ENCODE assay signal across 8 mouse cellular contexts in the genomic region with DNA sequence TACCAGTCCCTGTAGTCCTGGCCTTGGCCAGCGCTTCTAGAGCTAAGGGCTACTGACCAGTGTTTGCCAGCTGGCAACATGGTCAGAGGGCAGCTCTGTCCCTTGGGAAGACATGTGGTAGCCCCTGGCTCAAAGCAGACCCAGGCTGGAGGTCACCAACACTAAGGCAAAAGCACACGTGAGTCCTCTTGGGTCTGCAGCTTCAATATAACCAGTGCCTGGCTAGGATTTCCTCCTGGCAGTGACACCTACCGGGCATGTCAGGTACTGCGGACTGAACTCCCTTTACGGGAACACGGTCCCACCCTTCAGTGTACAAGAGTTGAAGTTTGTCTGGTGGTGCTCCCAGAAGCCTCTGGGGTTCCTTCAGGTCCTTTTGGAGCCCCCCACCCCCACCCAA. TPM values are rescaled to one million over a fixed set of nuclear protein-coding genes. Genes with fewer than 3 reads are reported as not detected.
DNase-seq lines count a peak whose midpoint lies in the region; ATAC-seq lines count a peak whose summit lies in the region.

No protein-coding gene starts in this region.

- H3K4me2 ChIP-seq in forebrain, embryonic 15.5 days (replicated peaks) = no peak overlapping the region
- H3K4me2 ChIP-seq in hindbrain, embryonic 14.5 days (replicated peaks) = no peak overlapping the region

- 0 out of 2 replicates have a peak, but pooled peaks cover 4% of the 10 kb centered on the region for H3K4me1 ChIP-seq in forebrain, embryonic 15.5 days
- no peaks in the 10 kb centered on the region for H3K4me1 ChIP-seq in hindbrain, embryonic 14.5 days (replicated peaks; ENCODE audit: control insufficient read depth, insufficient read depth, low read length)

- ATAC-seq in forebrain, embryonic 15.5 days (replicated peaks) = 0 out of 2 replicates have a peak, but pooled peaks have one; percentile 17
- no peak for ATAC-seq in hindbrain, embryonic 14.5 days (ENCODE audit: low FRiP score)

- DNase-seq in MEL-GATA-1-ER (ENCODE audit: extremely low read depth, low read depth) = peak; percentile 56
- peak; percentile 47 for DNase-seq in c-Kit-positive CD71-positive TER-119-negative erythroid progenitor cells, embryonic 14.5 days (ENCODE audit: low read depth)
- DNase-seq in hindbrain, embryonic 14.5 days (ENCODE audit: low spot score) = peak; percentile 91
- peak; percentile 86 to 87 for DNase-seq in layer of hippocampus, postnatal 36 days
- peak; percentile 95 for DNase-seq in lung, postnatal 36 days
- peak; percentile 91 to 93 for DNase-seq in right cerebral cortex, adult 2 months (ENCODE audit: low spot score in 2 of 2)
- DNase-seq in urinary bladder, postnatal 10 days (ENCODE audit: low spot score) = peak; percentile 78

- no peak overlapping the region for H3K4me3 ChIP-seq in forebrain, embryonic 15.5 days
- no peak overlapping the region for H3K4me3 ChIP-seq in hindbrain, embryonic 14.5 days (replicated peaks; ENCODE audit: low read length)

- no peaks in the 10 kb centered on the region for H3K9me3 ChIP-seq in forebrain, embryonic 15.5 days
- H3K9me3 ChIP-seq in hindbrain, embryonic 14.5 days (ENCODE audit: control insufficient read depth, low read length) = no peaks in the 10 kb centered on the region

- H3K27me3 ChIP-seq in forebrain, embryonic 15.5 days = 0 out of 2 replicates have a peak, but pooled peaks cover 5% of the 10 kb centered on the region
- H3K27me3 ChIP-seq in hindbrain, embryonic 14.5 days (ENCODE audit: control insufficient read depth, insufficient read depth, low read length) = peaks cover 16% of the 10 kb centered on the region

- no peaks in the 10 kb centered on the region for H3K36me3 ChIP-seq in forebrain, embryonic 15.5 days
- no peaks in the 10 kb centered on the region for H3K36me3 ChIP-seq in hindbrain, embryonic 14.5 days (replicated peaks; ENCODE audit: control insufficient read depth, insufficient read depth)

- no peak overlapping the region for H3K9ac ChIP-seq in forebrain, embryonic 15.5 days (replicated peaks)
- no peak overlapping the region for H3K9ac ChIP-seq in hindbrain, embryonic 14.5 days

- WGBS in forebrain, embryonic 15.5 days = 14% methylated on average over 6 of the region's 6 CpGs
- WGBS in hindbrain, embryonic 14.5 days = 18% methylated on average over 6 of the region's 6 CpGs

- H3K27ac ChIP-seq in forebrain, embryonic 15.5 days (replicated peaks) = no peak overlapping the region
- no peak overlapping the region for H3K27ac ChIP-seq in hindbrain, embryonic 14.5 days

RNA-seq across cellular contexts. Expression of a gene that starts 16.8 kb away (rescaled TPM):
- 5.3 and 6.2 TPM in 2 replicates for polyA plus RNA-seq in forebrain, embryonic 15.5 days (2015; fragmentation: Nextera tagmentation; extraction: Ambion mirVana)
- 18.7 and 21.2 TPM in 2 replicates for polyA plus RNA-seq in hindbrain, embryonic 14.5 days (2014; fragmentation: Nextera tagmentation; extraction: Ambion mirVana)
- total RNA-seq in layer of hippocampus, postnatal 36 days (2021) = 10 to 100 TPM; 50.4 to 53.2 TPM

RNA-seq across cellular contexts. Expression of a gene that starts 46.0 kb away (rescaled TPM):
- polyA plus RNA-seq in forebrain, embryonic 15.5 days (2015; fragmentation: Nextera tagmentation; extraction: Ambion mirVana) = 25.3 and 26.4 TPM in 2 replicates
- polyA plus RNA-seq in hindbrain, embryonic 14.5 days (2014; fragmentation: Nextera tagmentation; extraction: Ambion mirVana) = 25.1 and 27.3 TPM in 2 replicates
- total RNA-seq in layer of hippocampus, postnatal 36 days (2021) = 10 to 100 TPM; 72.8 to 73.5 TPM

RNA-seq across cellular contexts. Expression of a gene that starts 50.2 kb away (rescaled TPM):
- polyA plus RNA-seq in forebrain, embryonic 15.5 days (2015; fragmentation: Nextera tagmentation; extraction: Ambion mirVana) = 0.64 and 0.66 TPM in 2 replicates
- 0.82 and 1.0 TPM in 2 replicates for polyA plus RNA-seq in hindbrain, embryonic 14.5 days (2014; fragmentation: Nextera tagmentation; extraction: Ambion mirVana)
- 10 to 100 TPM; 15.4 to 17.3 TPM for total RNA-seq in layer of hippocampus, postnatal 36 days (2021)
